Mouse (Mus musculus) ZHBTc4 (cell line): ENCODE measurements around the gene Igfbp2.

Experiments used
- DNase-seq: peaks from one replicate; pipeline ENCODE4 v3.0.0-alpha.2; 2011; ENCODE audit warnings: low read depth, low spot score

Gene Igfbp2

DNA sequence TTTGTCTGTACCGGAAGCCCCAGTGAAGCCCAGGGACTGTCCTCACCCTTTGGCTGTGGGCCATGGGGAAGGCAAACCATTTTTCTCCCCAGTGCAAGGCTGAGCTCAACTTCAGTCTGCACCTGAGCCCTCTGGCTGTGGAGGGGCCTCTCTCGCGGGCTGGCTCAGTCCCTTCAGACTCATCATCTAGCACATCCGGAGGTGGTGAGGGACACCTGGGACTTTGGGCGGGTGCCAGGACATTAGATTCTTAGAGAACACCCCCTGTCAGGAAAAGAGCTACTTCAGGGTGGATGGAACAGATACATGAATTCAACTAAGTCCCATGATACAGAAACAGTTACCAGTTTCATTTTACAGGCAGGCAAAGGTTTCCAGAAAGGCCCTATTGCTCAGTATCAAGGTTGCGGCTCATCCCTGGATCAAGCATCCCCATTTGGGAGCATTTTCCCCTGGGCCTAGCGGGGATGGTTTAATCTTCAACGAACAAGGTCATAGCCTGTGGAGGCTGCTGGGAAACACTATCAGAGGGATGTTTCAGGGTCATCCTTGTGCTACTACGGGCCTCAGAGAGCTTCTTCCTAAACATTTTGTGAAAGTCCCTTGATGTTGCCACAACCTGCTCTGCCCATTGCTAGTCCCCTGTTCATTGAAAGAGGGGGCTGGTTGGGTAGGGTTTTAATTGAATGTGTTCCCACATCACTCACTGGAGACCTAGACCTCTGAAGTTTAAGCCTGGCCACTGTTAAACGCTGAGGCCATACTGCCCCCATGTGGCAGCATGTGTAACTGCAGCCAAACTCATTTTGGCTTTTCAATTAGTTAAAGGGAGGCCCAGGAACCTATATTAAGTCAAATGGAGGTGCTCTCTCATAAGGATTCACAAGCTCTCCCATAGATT, 30.3 kb downstream of the Igfbp2 start:
- DNase-seq, result peak; percentile 80

- DNase-seq, result no peak
These were observed 31.4 kb downstream of the Igfbp2 start for GRCm38 (mm10) chr1:72855729-72856128.

DNA sequence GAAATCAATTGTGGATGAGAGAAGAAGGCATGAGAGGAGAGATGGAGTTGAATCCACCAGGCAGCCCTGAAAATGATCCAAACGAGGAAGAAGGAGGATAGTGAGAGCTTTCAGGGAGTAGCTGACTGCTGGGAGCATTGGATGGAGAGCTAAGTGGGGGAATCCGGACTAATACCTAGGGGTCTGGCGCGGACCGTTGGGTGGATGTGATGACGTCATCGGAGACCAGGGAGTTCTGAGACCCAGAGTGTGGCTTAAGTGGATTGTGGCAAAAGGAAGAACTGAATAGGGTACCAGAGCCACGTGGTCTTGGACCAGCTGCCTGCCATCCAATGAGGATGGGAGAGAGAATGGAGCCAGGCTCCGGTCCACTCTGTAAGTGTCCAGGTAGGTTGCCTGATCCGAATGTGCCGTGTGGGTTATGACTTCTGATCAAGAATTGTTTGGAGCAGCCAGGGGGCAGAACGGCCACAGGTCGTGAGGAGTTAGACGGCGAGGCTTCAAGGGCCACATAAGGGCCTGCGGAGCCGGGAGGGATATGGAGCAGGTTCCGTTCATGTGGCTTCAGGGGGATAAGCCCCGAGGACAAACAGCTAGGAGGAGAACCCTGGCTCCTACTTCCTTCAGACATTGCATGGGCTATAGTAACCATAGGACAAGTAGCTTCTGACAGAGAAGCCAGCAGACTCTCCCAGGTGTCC, 32.1 kb downstream of the Igfbp2 start:
- no peak for DNase-seq

DNA sequence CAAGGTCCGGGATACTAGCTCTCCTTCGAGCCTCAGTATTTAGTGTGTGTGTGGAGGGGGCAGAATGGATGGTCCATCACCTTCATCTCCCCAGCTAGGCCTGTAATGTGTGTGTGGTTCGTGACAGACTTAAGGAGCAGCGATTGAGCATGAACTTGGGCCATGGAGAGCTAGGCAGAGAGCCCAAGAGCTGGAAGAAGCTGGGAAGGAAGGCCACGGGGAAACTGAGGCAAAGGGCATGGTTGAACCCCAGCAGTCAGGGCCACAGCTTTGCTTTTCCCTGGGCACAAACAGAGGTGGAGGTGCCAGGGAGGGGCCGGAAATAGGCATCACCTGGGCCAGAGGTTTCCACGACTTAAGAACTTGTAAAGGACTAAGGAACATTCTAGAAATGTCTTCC, 32.8 kb downstream of the Igfbp2 start:
- DNase-seq, result no peak

- DNase-seq, result no peak
These were observed 33.3 kb downstream of the Igfbp2 start for GRCm38 (mm10) chr1:72857631-72858030.

DNA sequence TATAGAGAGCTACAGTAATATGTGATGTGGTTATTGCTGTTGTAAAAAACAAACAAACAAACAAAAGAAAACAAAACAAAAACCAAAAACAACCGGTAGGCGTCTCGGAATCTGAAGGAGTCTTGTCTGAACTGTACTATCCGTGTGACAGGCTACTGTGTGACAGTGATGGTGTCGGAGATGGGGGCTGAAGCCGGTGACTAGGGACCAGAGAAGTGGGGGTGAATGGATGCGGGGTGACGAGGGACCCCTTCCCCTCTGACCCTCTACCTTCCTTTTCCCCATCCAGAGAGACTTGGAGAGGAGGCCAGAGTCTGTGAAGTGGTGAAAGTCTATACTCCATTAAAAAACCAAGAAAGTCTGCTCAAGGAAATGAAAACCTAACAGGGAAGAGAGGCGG, 34.0 kb downstream of the Igfbp2 start:
- no peak for DNase-seq

GRCm38 (mm10) chr1:72858874-72859273, 34.6 kb downstream of the Igfbp2 start:
- peak; percentile 83 for DNase-seq

- DNase-seq, result no peak
These were observed 35.7 kb downstream of the Igfbp2 start for GRCm38 (mm10) chr1:72859963-72860362.

- DNase-seq, result no peak
These were observed 36.2 kb downstream of the Igfbp2 start for GRCm38 (mm10) chr1:72860502-72860901.

DNA sequence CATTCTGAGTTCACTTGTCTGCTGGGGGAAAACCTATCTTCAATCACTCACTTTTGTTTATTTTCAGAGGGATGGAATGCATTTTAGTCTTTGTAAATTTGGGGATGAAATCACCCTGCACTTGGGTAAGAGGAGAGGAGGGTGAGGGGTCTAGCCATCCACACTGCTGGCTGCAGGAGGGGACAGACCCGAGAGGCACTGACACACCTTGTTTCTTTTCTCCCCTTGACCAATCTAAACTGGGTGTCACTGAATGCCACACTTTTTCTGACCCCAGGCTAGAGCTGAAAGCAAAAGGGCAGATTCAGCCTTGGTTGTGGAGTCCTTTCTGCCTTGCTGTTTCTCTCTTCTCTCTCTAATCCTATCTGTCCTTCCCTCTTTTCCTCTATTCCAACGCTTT, 37.4 kb downstream of the Igfbp2 start:
- DNase-seq, result no peak

- DNase-seq, result no peak
These were observed 37.9 kb downstream of the Igfbp2 start for GRCm38 (mm10) chr1:72862248-72862647.

GRCm38 (mm10) chr1:72863692-72864091, 39.4 kb downstream of the Igfbp2 start:
- DNase-seq, result no peak

DNA sequence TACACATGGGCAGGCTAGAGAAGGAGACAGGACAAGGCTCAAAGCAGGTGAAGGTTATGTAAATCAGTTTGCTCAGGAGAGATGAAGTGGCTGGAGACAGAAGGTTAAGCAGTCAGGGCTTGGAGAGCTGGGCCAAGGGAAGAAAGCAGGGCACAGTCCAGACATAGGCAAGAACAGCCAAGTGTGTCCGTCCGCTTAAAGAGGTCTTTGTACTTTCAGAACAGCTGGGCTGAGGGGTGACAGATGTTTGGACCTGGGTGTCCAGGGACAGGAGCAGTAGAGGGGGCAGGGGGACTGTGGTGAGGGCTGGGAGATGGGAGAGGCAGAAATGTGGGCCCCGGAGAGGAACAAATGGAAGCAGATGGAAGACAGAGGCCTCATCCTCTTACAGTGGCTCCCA, 40.0 kb downstream of the Igfbp2 start:
- DNase-seq, result no peak

- peak; percentile 87 for DNase-seq
These were observed 41.6 kb downstream of the Igfbp2 start for GRCm38 (mm10) chr1:72865900-72866299.

- DNase-seq, result no peak
These were observed 42.1 kb downstream of the Igfbp2 start for GRCm38 (mm10) chr1:72866417-72866816.

DNA sequence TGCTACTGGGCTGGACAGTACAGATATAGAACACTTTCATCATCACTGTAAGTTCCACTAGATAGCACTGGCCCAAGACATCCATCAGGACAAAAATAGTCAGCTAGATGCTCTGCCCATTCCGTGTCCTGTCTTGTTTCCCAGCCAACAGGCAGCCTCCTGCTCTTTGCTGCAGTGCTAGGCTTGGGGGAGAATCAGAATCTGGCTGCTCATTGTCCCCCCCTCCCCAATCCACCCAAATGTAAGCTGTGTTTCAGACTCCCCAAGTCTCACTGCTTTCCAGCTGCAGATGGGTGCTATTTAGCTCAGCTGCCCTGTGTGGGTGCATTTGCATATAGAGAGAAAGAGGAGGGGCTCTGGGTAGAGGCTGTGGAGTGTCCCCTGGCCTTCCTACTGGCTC, 43.0 kb downstream of the Igfbp2 start:
- no peak for DNase-seq

- DNase-seq, result no peak
These were observed 44.3 kb downstream of the Igfbp2 start for GRCm38 (mm10) chr1:72868429-72869215.

DNA sequence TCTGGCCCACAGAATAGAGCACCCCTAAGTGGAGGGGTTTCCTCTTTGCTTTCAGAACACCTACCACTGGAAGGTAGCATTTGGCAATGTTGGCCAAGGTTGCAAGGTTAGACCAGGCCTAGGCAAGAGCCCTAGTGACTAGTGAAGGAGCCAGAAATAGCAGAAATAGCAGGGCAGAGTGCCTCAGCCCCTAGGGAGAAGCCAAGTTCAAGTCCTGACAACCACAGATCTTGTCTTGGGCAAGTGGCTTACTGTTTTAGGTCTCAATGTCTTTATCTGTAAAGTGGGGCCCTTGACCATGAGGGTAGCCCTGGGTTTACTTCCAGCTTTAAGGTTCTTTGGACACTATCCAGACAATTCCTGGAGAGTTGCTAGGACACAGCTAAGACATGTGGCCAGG, 45.0 kb downstream of the Igfbp2 start:
- DNase-seq, result no peak

DNA sequence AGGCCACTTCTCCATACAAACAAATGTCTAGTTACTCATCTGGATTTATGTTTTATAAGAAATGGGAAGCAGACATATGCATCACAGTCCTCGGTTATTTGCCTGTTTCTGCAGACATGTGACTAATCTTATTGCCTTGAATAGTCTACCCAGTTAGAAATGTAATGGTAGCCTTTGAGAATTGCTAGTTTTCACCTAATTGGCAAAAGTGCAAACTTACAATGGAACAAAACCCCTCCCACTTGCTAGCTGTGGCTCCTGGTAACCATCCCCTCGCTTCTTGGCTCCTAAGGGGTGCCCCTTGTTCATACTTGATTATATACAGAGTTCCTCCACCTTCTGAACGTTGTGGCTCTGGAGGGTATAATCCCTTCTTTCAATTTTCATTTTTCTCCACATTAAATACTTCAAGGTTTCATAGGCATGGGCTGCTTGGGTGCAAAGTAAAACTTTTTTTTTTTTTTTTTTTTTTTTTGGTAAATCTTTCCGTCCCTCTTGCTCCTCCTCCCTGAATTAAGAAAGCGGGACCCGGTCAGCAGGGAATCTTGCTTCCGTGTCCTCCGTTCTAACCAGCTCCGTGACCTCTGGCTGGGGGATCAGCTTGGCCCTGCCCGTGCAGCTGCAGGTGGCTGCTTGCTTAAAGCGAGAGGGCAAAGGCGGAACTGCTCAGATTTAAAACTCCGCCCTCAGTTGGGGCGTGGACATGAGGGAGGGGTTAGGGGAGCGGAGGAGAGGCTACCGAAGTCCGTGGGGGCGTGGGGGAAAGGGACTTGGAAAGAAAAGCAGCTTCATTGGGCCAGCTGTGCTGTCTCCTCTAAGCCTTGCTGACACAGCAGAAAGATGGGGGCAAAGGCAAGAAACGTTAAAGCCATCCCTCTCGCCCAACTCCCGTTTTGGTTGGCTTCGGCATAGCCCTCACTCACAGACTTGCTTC, 45.6 kb downstream of the Igfbp2 start:
- peak; percentile 91 for DNase-seq

DNA sequence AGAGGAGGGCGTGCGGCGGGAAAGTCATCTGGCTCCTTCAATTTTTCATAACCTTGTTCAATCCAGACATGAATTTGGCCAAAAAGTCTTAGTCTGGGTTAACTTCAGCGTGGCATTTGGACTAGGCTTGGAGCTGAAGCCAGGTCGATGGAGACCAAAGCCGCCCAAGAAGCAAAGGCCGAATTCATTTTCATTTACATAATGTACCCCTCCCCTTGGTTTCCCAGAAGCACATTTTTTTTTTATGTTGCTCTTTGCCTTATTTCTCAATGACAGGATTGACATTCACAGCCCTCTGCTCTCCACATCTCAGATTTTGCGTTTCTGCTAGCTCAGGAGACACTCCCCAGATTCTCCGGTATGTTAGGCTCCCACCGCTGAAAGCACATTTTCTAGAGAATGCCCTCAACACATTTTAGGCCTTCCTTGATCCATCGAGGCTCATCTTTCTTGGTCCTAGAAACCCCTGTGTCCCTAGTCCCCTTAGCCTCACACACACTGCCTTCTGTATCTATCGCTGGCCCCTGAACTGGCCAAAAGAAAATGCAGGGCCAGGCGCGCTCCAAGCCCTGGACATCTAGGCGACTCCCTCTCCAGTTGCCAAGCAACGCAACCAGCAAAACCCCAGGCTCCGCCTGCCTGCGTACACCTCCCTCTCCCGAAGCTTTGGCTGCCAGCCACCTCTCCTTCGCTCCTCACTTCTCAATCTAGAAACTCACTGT, 46.5 kb downstream of the Igfbp2 start:
- peak; percentile 86 for DNase-seq
